Mouse (Mus musculus) layer of hippocampus, adult 9-11 months (tissue): ENCODE measurements around the gene Mrtfb.

ENCODE experiments used
- DNase-seq: peaks from one replicate; pipeline ENCODE4 v3.0.0; 2022

Mrtfb gene

GRCm38 (mm10) chr16:13255855-13256635 is at the start of gene Mrtfb:
Mrtfb (plus strand) TSS chr16:13256481.
- peak; percentile 83 for DNase-seq

GRCm38 (mm10) chr16:13207649-13208048 is 48.6 kb upstream of the Mrtfb start:
- DNase-seq = peak; percentile 53

DNA sequence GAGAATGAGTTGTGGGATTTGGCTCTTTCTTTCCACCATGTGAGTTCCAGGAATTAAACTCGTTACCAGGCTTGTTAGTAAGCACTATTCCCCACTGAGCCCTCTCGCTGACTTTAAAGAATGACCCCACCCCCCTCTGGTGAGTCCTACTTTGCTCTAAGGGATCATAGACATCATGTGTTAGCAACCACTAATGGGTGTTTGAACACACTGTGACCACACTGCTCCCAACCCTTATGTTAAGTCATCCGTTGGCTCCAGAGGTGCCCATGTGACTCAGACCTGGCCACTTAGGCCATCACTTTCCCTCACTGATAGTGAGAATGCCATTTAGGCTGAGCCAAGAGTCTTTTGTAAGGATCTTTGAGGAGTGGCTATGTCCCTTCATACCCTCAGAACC is 48.2 kb upstream of the Mrtfb start:
- DNase-seq = no peak

GRCm38 (mm10) chr16:13212781-13213180 is 43.5 kb upstream of the Mrtfb start:
- DNase-seq = no peak

GRCm38 (mm10) chr16:13216116-13216952 is 39.9 kb upstream of the Mrtfb start:
- no peak for DNase-seq

GRCm38 (mm10) chr16:13217951-13218350 is 38.3 kb upstream of the Mrtfb start:
- DNase-seq = no peak

GRCm38 (mm10) chr16:13221475-13221874 is 34.8 kb upstream of the Mrtfb start:
- DNase-seq = no peak

- no peak for DNase-seq
Measured at GRCm38 (mm10) chr16:13232043-13232442, 24.2 kb upstream of the Mrtfb start.

DNA sequence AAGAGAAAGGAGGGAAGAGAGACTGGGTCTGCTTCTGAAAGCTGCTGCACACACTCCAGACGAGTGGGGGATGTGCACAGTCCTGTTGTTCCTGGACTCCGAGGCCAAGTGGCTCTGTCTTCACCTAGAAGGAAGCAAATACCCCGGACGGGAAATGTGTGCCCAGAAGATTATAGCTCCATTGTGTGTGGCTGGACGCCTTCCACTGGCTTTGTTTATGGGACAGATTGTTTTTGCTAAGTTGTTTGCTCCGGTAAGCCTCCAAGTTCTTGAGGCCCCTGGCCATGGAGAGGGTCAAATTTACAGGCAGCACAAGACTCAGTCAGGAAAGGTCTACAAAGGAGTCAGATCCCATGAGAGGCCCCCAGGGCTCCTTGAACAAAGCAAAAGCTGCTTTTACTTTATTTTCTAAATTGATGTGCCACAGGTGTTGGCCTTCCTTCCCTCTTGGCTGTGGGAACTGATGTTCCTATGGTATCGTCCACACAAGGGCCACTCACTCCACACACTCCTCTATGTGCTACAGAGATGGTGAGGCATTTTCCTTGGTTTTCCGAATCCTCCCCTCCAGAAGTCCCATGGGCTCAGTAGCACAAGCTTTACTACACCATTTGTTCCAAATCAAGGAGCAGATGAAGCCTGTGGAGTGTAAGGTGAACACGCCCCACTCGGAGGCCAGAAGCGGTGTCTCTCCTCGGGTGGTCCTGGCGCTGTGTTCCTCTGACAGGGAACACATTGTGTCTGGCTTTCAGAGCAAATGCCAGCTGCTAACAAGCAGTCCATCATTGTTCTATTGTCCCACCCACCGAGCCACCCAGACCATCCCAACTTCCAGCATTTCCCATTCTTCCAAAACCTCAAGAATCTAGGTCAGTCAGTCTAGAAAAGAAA is 23.1 kb upstream of the Mrtfb start:
- DNase-seq = no peak

- no peak for DNase-seq
Measured at GRCm38 (mm10) chr16:13239039-13239438, 17.2 kb upstream of the Mrtfb start.

DNA sequence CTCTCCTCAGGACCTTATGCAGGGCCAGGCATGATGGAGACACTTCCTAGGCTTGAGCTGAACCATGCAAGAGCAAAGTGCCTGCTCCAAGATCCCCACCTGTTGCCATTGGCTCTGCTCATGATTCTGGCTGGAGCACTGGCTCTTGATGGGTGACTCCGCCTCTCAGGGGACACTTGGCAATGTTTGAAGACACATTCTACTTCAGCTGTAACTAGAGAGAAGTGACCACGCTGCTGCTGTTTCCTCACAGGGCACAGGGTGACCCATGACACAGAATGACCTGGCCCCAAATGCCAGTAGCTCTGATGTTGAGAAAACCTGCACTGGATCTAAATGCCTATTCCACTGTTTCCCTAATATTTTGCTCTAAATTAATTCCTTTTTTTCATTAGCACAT is 16.7 kb upstream of the Mrtfb start:
- no peak for DNase-seq

- no peak for DNase-seq
Measured at GRCm38 (mm10) chr16:13240326-13240725, 16.0 kb upstream of the Mrtfb start.

DNA sequence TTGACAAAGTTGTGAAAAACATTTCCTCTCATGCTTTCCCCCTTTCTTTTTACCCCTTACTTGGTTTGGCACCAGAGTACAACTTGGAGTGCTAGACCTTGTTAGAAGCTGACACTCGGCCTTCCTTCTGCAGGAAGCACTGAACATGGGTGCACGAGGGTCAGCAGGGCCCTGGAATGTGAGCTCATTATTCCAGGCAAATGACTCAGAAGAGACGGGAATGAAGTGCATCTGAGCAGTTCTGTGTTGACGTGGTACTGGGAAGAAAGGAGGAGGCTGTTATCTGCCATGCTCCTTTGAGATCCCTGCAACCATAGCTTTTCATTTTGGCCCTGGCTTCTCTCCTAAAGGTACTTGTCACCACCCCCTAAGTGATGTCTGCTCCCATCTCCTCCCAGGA is 10.6 kb upstream of the Mrtfb start:
- DNase-seq = no peak

DNA sequence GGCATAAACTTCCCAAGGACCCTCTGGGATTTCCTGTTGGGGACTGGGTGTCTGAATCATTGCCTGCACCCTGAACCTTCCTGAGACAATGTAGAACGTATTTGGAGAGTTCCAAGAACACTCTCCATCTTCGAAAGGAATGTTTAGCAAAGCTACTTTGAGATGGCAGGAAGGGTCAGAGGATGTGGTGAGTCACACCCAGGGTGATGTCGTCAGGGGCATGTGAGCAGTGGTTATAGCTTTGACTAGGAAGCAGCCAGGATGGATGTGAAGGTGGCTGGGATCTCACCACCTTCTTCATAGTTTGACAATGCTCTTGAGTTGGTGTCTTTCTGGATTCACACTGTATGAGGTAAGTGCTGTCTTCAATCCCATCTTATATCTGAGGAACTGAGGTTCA is 9.4 kb upstream of the Mrtfb start:
- DNase-seq = no peak

DNA sequence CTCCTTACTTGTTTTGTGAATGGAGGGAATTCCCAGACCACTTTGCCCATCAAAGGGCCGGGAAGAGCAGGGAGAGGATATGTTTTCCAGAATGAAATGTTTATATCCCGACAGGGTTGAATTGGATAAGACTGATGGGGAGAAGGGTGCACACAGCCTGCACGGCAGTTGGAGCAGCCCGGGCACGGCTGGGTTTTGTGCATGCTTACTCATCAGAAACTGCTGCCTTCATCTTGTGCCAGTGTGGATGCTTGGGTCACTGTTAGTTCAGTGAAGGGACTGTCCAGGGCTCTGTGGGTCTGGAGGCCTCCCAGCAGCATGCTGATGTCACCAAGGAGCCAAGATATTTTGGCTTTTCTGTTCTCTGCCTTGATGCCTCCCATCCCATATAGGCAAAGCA is 6.2 kb upstream of the Mrtfb start:
- no peak for DNase-seq

DNA sequence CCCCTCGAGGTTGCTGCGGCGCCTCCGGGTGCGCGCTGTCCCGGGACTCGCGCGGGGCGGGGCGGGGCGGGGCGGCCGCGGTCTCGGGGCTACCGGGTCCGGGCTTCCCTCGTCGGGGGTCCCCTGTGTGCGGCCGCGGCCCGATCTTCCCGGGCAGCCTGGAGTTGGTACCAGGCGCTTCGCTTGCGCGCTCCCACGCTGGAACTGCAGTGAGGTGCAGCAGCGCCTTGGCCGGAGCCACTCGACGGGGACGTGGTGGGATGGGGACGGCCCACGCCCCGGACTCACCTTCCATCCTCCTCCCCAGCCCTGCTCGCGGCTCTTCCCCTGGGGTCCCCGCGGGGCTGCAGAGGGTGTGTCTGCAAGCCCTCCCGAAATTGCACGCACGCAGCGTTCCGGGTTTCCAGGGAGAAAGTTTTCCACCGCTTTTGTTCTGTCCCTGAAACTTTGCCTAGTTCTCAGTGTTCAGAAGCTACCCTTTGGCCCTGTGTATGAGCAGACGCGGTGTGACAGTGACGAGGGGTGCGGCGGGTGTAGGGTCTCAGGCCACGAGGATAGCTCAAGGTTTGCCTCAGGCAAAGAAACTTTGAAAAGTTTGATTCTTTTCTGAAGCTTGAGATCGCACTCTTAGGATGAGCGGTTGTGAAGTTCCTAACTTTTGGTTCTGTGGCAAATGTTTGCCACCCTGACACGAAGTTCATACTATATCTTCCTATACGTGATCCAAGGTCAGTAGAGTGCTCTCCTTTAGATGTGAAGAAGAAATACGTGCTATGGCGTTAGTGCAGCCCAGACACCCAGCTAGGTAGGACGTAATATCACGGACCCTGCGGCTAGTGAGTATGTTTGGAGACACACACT is 616 bp downstream of the Mrtfb start:
- peak; percentile 14 for DNase-seq

DNA sequence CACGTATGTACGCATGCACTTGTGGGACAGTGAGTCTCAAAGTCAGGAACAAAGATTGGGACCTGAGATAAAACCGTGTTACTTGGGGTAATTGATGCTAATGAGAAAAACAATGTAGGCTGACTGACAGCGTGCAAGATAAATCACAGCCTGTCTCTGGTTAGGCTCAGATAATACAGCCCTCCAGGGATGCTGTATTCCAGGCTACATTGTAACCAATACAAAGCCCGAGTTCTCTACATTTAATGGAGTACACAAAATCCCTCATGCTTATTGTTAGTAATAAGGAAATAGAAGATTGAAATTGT is 1.2 kb downstream of the Mrtfb start:
- DNase-seq = no peak

DNA sequence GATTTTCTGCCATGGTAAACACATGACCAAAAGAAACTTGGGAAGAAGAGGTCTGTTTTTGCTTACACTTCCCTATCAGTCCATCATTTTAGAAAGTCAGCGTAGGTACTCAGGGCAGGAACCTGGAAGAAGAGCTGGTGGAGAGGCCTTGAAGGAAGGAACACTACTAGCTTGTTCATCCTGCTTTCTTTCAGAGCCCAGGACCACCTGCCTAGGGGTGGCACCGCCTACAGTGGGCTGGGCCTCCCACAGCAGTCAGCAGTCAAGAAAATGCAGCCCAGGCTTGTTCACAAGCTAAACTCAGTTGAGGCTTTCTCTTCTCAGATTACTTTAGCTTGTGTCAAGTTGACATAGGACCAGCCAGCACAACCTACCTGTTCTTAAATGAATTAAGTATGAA is 2.7 kb downstream of the Mrtfb start:
- DNase-seq = no peak

DNA sequence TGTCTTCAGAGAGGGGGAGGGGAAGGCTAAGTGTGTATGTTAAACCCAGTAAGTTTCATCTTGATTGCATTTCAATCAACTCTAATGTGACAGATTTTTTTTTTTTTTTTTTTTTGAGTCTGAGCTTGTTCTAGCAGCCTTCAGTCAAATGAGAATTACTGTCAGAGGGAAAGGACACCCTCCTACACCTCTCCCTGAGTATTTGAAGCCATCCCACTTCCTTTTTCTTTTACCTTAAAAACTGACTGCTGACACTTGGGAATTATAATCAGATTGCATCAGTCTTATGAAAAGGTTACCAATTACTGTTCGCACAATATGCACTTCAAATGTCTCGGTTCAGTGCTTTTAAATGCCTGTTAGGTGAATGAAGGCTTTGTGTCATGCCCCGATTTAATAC is 10.0 kb downstream of the Mrtfb start:
- no peak for DNase-seq

- DNase-seq = no peak
Measured at GRCm38 (mm10) chr16:13267350-13267904, 11.1 kb downstream of the Mrtfb start.

DNA sequence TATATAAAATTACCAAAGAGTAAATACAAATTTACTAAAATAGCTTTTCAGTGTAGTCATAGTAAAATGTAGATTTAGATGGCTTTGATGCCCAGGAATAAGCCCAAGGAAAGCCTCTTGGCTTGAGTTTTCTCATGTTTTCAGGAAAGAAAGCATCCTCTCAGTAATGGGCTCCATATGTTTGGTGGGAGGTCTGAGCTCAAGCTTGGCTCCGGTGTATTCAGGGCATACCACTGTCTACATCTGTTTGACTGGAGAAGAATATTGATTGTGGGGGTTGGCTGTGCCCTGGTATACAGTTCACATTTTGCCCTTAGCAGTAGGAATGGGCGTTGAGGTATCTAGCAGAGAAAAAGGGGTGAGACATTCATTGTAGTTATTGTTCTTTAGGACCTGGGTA is 13.1 kb downstream of the Mrtfb start:
- DNase-seq = no peak

- DNase-seq = no peak
Measured at GRCm38 (mm10) chr16:13276258-13276657, 20.0 kb downstream of the Mrtfb start.
